9 mouse cellular contexts compared by ENCODE assay signal in the genomic region with DNA sequence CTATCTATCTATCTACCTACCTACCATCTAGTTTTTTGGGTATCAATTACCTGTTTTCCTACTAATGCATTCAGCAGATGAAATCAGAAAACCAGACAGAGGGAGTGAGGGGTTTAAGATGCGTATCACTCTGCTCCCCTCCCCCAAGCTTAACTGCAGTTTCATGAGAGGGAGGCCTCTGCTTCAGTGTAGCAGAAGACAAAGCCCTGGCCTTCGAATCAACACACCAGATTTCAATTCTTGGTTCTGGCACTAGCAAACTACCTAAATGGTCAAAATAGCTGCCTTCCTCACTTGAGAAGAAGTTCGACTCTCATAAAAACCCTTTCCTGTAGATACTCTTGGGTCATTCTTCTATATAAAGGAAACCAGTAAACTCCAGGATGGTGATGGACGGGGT. TPM values are rescaled to one million over a fixed set of nuclear protein-coding genes. Genes with fewer than 3 reads are reported as not detected.
DNase-seq lines count a peak whose midpoint lies in the region; ATAC-seq and TF ChIP-seq lines count a peak whose summit lies in the region.
"Had no signal": no experiment of that assay in that cellular context is flagged by ENCODE, and none has a peak within 500 bp of the region (broad histone marks: within the 10 kb centered on the region; RNA-seq: fewer than 3 reads in every experiment).

No protein-coding gene starts in this region.

- no peaks in the 10 kb centered on the region for H3K27me3 ChIP-seq in cerebellum, adult 2 months (ENCODE audit: control insufficient read depth, insufficient read depth, low read length)
- H3K27me3 ChIP-seq in spleen, adult 2 months (ENCODE audit: control insufficient read depth, insufficient read depth, low read length), result no peaks in the 10 kb centered on the region
- no peaks in the 10 kb centered on the region for H3K27me3 ChIP-seq in liver, embryonic 11.5 days (replicated peaks; ENCODE audit: control insufficient read depth, insufficient read depth, low read length)
- H3K27me3 ChIP-seq in stomach, embryonic 16.5 days (ENCODE audit: control insufficient read depth, insufficient read depth, low read length), result no peaks in the 10 kb centered on the region

- ATAC-seq in liver, embryonic 11.5 days (replicated peaks; ENCODE audit: low FRiP score), result no peak
- no peak for ATAC-seq in stomach, embryonic 16.5 days (ENCODE audit: insufficient read depth, low FRiP score)
- no peak for ATAC-seq in megakaryocyte, adult 5-6 weeks (ENCODE audit: poor library complexity, severe bottlenecking)

- H3K27ac ChIP-seq in cerebellum, adult 2 months (ENCODE audit: insufficient read depth, low read length), result no peak overlapping the region
- no peak overlapping the region for H3K27ac ChIP-seq in spleen, adult 2 months (ENCODE audit: insufficient read depth, low read length)
- no peak overlapping the region for H3K27ac ChIP-seq in liver, embryonic 11.5 days (ENCODE audit: low read depth, low read length)
- peak overlapping the region; percentile 81 for H3K27ac ChIP-seq in stomach, embryonic 16.5 days (ENCODE audit: low read length)

- H3K9ac ChIP-seq in liver, embryonic 11.5 days (ENCODE audit: low read depth, low read length), result peak overlapping the region; percentile 74
- peak overlapping the region; percentile 91 for H3K9ac ChIP-seq in stomach, embryonic 16.5 days (ENCODE audit: low read length)

- DNase-seq in cerebellum, adult 2 months, result no peak
- DNase-seq in cerebellum, postnatal 14 days, result no peak
- DNase-seq in spleen, adult 2 months (ENCODE audit: low read depth in 1 of 2, low spot score in 2 of 2), result no peak
- DNase-seq in spleen, postnatal 14 days (ENCODE audit: low spot score in 2 of 2), result no peak
- DNase-seq in liver, embryonic 11.5 days (ENCODE audit: low spot score), result no peak
- no peak for DNase-seq in cerebellum, postnatal 36 days

- TF ChIP-seq CTCF in cerebellum, adult 2 months (IDR thresholded peaks at IDR 0.05; ENCODE audit: borderline replicate concordance, insufficient read depth, low read depth, low read length), result no peak
- no peak for TF ChIP-seq CTCF in spleen, adult 2 months (IDR thresholded peaks at IDR 0.05; ENCODE audit: extremely low read depth, insufficient read depth, insufficient read length, insufficient replicate concordance)

- H3K9me3 ChIP-seq in liver, embryonic 11.5 days (ENCODE audit: control insufficient read depth, low read length), result no peaks in the 10 kb centered on the region
- no peaks in the 10 kb centered on the region for H3K9me3 ChIP-seq in stomach, embryonic 16.5 days (replicated peaks; ENCODE audit: control insufficient read depth, low read length)

- H3K4me2 ChIP-seq in liver, embryonic 11.5 days, result peak overlapping the region; percentile 70
- peak overlapping the region; percentile 90 for H3K4me2 ChIP-seq in stomach, embryonic 16.5 days (ENCODE audit: low read depth, low read length)

- no peaks in the 10 kb centered on the region for H3K36me3 ChIP-seq in spleen, adult 2 months (ENCODE audit: control insufficient read depth, insufficient read depth, low read length)
- H3K36me3 ChIP-seq in liver, embryonic 11.5 days (ENCODE audit: control insufficient read depth, insufficient read depth, low read length), result peaks cover 23% of the 10 kb centered on the region
- H3K36me3 ChIP-seq in stomach, embryonic 16.5 days (ENCODE audit: control insufficient read depth, insufficient read depth, low read length), result peaks cover 11% of the 10 kb centered on the region

- peaks cover 5% of the 10 kb centered on the region for H3K4me1 ChIP-seq in cerebellum, adult 2 months (ENCODE audit: control insufficient read depth, insufficient read depth, low read length)
- H3K4me1 ChIP-seq in spleen, adult 2 months (ENCODE audit: control insufficient read depth, insufficient read depth, insufficient read length), result no peaks in the 10 kb centered on the region
- H3K4me1 ChIP-seq in liver, embryonic 11.5 days (replicated peaks; ENCODE audit: control insufficient read depth, insufficient read depth, low read length), result peaks cover 5% of the 10 kb centered on the region
- H3K4me1 ChIP-seq in stomach, embryonic 16.5 days (ENCODE audit: control insufficient read depth, insufficient read depth, low read length), result 0 out of 2 replicates have a peak, but pooled peaks cover 5% of the 10 kb centered on the region

- H3K4me3 ChIP-seq in cerebellum, adult 2 months (replicated peaks; ENCODE audit: insufficient read depth, low read depth, low read length), result peak overlapping the region; percentile 82
- 0 out of 2 replicates have a peak overlapping the region, but pooled peaks have one; percentile 34 for H3K4me3 ChIP-seq in spleen, adult 2 months (ENCODE audit: extremely low read depth, insufficient read depth, insufficient read length)
- peak overlapping the region; percentile 62 for H3K4me3 ChIP-seq in liver, embryonic 11.5 days (ENCODE audit: low read depth, low read length)
- H3K4me3 ChIP-seq in stomach, embryonic 16.5 days (replicated peaks; ENCODE audit: low read length), result peak overlapping the region; percentile 88

- TF ChIP-seq POLR2A in cerebellum, adult 2 months (IDR thresholded peaks at IDR 0.05; ENCODE audit: borderline replicate concordance, insufficient read depth, low read length), result no peak
- no peak for TF ChIP-seq POLR2A in spleen, adult 2 months (IDR thresholded peaks at IDR 0.05; ENCODE audit: low read depth, low read length)

- WGBS in cerebellum, adult 2 months, result 8% methylated on average over 4 of the region's 4 CpGs
- 62% methylated on average over 4 of the region's 4 CpGs for WGBS in spleen, adult 2 months
- 35% methylated on average over 4 of the region's 4 CpGs for WGBS in liver, embryonic 11.5 days
- WGBS in stomach, embryonic 16.5 days, result 10% methylated on average over 4 of the region's 4 CpGs

RNA-seq across cellular contexts. Expression of a gene that starts 0.7 kb away (rescaled TPM):
- polyA plus RNA-seq in cerebellum, adult 2 months (2012; rRNA removed), result 10.6 and 10.9 TPM in 2 replicates
- 0.39 and 0.47 TPM in 2 replicates for polyA plus RNA-seq in spleen, adult 2 months (2012; rRNA removed)
- polyA plus RNA-seq in liver, embryonic 11.5 days (2014; fragmentation: Nextera tagmentation; extraction: Ambion mirVana), result 5.9 and 6.1 TPM in 2 replicates
- polyA plus RNA-seq in stomach, embryonic 16.5 days (2015; fragmentation: Nextera tagmentation; extraction: Ambion mirVana), result 4.8 and 5.1 TPM in 2 replicates
- not detected in 2 replicates for total RNA-seq in megakaryocyte, adult 5-6 weeks (2015)
- total RNA-seq in megakaryocyte, adult 5-6 weeks (2017), result not detected in 2 replicates

RNA-seq across cellular contexts. Expression of a gene that starts 12.8 kb away (rescaled TPM):
- polyA plus RNA-seq in cerebellum, adult 2 months (2012; rRNA removed), result 0.05 TPM in 1 of 2 replicates, not detected in the other
- 1.6 and 1.7 TPM in 2 replicates for polyA plus RNA-seq in spleen, adult 2 months (2012; rRNA removed)
- polyA plus RNA-seq in liver, embryonic 11.5 days (2014; fragmentation: Nextera tagmentation; extraction: Ambion mirVana), result 2.2 and 2.5 TPM in 2 replicates
- 0.56 and 0.67 TPM in 2 replicates for polyA plus RNA-seq in stomach, embryonic 16.5 days (2015; fragmentation: Nextera tagmentation; extraction: Ambion mirVana)
- 0.11 TPM in 1 of 2 replicates, not detected in the other for total RNA-seq in megakaryocyte, adult 5-6 weeks (2015)
- total RNA-seq in megakaryocyte, adult 5-6 weeks (2017), result 0.04 and 0.11 TPM in 2 replicates
- total RNA-seq: left cerebral cortex, postnatal 36 days had no signal

RNA-seq across cellular contexts. Expression of a gene that starts 18.8 kb away (rescaled TPM):
- polyA plus RNA-seq in cerebellum, adult 2 months (2012; rRNA removed), result not detected in 2 replicates
- 0.13 TPM in 1 of 2 replicates, not detected in the other for polyA plus RNA-seq in spleen, adult 2 months (2012; rRNA removed)
- polyA plus RNA-seq in liver, embryonic 11.5 days (2014; fragmentation: Nextera tagmentation; extraction: Ambion mirVana), result 0.07 and 0.29 TPM in 2 replicates
- polyA plus RNA-seq in stomach, embryonic 16.5 days (2015; fragmentation: Nextera tagmentation; extraction: Ambion mirVana), result 0.64 and 0.87 TPM in 2 replicates
- total RNA-seq in megakaryocyte, adult 5-6 weeks (2015), result not detected in 2 replicates
- total RNA-seq in megakaryocyte, adult 5-6 weeks (2017), result not detected in 2 replicates
- total RNA-seq: left cerebral cortex, postnatal 36 days had no signal

Comparison
In these comparisons a context has a peak if more than half of its experiments do, and no peak if none do; other contexts are left out.
1. H3K4me3 ChIP-seq: peak in every context shown above with its lines; median percentile 88 in stomach, embryonic 16.5 days; 82 in cerebellum, adult 2 months; 62 in liver, embryonic 11.5 days; 34 in spleen, adult 2 months.